Mouse (Mus musculus) kidney, postnatal 10 days (tissue): Measurements from ENCODE around the gene Prr3.
"Not testable (repeated sequence)": the region's sequence is repeated elsewhere in the genome, so short reads cannot be mapped to it uniquely, and the experiment has no call there.

Source experiments
- DNase-seq: peaks from one replicate; pipeline ENCODE4 v3.0.0; 2021; ENCODE audit warnings: mixed read lengths

The Prr3 gene

DNA sequence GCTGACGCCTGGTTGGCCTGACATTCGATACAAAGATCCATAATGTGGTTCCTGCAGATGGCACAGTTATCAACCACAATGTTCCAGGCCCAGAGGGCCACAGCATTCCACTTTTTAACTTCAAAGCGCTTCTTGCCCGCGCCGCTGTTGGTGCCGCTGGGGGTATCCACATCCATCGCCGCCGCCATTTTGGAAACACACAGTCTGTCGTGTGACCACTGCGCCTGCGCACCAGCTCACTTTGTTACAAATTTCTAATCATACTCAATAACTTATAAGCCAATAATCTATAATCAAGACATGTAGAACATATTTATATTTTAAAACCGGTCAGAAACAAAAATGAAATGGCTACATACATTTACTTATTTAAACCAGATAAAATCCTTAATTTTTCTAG, 44.3 kb downstream of the Prr3 start:
- DNase-seq, result not testable (repeated sequence)

DNA sequence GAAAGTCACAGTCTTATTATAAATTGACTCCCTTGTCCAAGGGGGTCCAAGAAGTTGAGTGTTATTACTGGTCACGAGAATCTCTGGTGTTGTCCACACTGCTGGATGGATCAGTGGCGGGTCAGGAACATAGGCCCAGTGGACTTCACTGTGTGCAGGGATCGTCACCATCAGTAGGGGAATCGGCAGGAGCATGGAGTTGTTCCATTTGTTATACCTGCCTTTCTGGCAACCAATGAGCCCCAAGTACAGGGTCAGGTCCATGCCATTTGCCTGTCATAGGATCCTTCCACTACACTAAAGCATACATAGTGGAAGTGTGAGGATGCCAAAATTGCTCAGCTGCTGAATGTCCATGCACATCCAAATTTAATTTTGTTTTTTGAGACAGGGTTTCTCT, 47.4 kb downstream of the Prr3 start:
- DNase-seq, result no peak

- DNase-seq, result no peak
Observed at GRCm38 (mm10) chr17:35930627-35931026, 49.4 kb downstream of the Prr3 start.

DNA sequence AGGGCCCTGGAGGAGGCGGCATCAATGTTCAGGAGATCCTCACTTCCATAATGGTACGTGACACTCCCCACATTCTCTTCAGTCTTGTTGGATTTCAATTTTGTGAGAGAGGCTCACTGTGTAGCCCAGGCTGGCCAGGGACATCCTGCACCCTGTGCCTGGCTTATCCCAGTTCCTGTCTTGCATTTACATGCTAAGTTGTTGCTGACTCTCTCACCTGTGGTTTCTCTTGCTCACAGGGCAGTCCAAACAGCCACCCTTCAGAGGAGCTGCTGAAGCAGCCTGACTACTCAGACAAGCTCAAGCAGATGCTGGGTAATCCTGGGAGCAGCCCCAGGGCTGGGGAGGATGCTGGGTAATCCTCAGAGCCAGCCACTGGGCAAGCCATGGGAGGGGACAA, 50.5 kb downstream of the Prr3 start:
- DNase-seq, result no peak

DNA sequence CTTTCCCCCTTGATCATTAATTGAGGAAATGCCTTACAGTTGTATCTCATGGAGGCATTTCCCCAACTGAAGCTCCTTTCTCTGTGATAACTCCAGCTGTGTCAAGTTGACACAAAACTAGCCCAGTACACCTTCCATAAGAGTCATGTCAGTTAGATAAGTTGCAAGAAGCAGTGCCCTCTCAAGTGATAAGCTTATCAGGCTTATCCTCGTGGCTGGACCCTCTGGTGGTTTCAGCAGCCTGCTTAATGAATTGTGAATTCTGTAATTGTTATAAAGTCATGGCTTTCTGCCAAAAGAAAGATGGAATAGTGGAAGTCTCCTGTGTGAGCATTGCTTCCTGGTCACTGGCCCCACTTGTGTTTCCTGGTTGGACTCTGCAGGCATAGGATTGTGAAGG, 52.6 kb downstream of the Prr3 start:
- DNase-seq, result no peak

- DNase-seq, result no peak
Observed at GRCm38 (mm10) chr17:35923281-35923680, 56.8 kb downstream of the Prr3 start.

DNA sequence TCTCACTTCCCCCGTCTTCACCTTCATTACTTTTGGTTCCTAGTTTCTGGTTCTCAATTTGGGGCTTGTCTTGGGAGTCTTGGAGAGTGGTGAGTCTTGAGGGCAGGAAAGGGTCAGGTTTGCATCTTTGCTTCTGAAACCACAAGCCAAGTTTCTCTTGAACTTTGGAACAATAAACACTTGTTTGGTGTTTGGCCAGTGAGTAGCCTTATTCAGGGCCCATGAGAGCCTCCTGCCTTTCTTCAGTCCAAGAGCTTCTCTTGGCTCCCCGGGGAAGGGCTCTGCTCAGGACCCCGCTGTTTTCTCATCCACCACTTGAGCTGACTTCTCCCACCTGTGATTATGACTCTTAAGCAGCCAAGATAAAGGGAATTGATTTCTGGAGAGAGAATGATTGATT, 57.5 kb downstream of the Prr3 start:
- no peak for DNase-seq
